Mouse (Mus musculus) common myeloid progenitor, adult 5-6 weeks (primary cell): ENCODE measurements around the gene Clcc1. TPM values are rescaled to one million over a fixed set of nuclear protein-coding genes. Genes with fewer than 3 reads are reported as not detected.

Experiments used
- ATAC-seq: replicated peaks from 2 replicates; pipeline ENCODE4 v1.8.0; 2016; ENCODE audit warnings: low read depth, mild to moderate bottlenecking, moderate TSS enrichment, inconsistent platforms; ENCODE audit not compliant: poor library complexity, severe bottlenecking
- total RNA-seq: library from RNA; stranded (forward); fragments of 200-1000, 187-1606 nt; gene quantifications from 2 replicates; pipeline ENCODE4 v1.2.3, GENCODE M21; 2017

Gene Clcc1
- total RNA-seq, 1 experiment from 2014 or later = 87.6 TPM

GRCm38 (mm10) chr3:108699786-108700185, 46.1 kb downstream of the Clcc1 start:
- no peak for ATAC-seq

- no peak for ATAC-seq
These were observed 47.5 kb downstream of the Clcc1 start for GRCm38 (mm10) chr3:108701256-108701655.

GRCm38 (mm10) chr3:108702789-108703188, 49.1 kb downstream of the Clcc1 start:
- ATAC-seq = no peak

- no peak for ATAC-seq
These were observed 57.6 kb downstream of the Clcc1 start for GRCm38 (mm10) chr3:108711296-108711695.

GRCm38 (mm10) chr3:108713065-108713675, 59.5 kb downstream of the Clcc1 start:
- ATAC-seq = peak; percentile 30; the same call in 1 of the 2 replicates

GRCm38 (mm10) chr3:108714837-108715236, 61.1 kb downstream of the Clcc1 start:
- ATAC-seq = no peak

- peak; percentile 43 for ATAC-seq
These were observed 64.3 kb downstream of the Clcc1 start for GRCm38 (mm10) chr3:108717896-108718502.

DNA sequence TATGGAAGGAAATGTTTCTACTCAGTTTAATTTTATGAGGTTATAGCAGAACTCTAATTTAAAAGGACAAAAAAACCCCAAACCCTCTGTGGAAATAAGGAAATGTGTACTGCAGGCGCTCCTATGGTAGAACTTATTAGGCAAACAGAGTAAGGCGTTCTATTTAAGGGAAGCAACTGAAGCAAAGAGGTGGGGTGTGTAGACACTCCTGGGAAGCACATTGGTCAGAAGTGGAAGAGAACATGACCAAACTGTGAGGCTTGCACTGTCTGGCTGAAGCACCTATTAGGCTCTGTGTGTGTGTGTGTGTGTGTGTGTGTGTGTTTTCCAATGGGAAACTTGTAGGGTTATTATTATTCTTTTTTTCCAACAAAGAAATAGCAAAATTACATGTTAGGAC, 65.6 kb downstream of the Clcc1 start:
- ATAC-seq = no peak

GRCm38 (mm10) chr3:108719761-108720160, 66.0 kb downstream of the Clcc1 start:
- ATAC-seq = no peak

DNA sequence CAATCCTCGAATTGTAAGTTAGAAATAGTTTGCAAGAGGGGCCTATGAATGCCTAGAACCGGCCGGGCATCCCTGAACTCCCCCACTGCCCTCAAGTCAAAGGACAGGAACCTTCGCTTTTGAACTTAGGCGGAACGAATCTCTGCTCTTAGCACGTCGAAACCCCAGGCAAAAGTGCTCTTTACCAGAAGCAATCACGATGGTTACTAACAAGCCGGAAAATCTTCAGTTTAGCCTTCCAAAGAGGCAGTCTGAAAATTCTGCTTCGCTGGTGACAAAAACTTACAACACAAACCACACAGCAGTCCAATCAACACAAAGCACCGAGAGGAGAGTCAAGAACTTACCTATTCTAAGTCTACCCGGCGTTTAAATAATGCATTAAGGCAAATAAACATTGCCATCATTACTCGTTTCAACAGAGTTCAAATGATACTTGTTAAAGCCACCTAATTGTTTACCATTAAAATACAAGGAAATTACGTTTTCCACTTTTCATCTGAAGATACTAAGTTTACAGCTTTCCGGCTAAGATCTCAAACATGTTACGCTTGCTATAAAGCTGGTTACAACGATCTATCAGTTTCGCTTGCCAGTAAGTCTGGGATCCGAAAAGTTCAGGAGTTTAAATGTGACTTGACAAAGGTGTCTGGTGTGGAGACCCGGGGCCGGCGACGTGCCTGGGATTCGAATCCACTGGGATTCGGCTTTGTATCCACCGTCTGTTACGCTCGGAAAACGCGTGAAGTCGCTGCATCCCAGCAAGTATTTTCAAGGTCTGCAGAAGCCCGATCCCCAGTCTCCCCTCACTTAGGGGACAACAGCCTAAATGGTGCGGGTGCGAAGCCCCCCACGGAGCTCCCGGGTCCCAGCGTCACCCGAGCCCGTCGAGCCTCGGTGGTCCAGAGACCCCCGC, 67.6 kb downstream of the Clcc1 start:
- no peak for ATAC-seq

GRCm38 (mm10) chr3:108722036-108722872, 68.5 kb downstream of the Clcc1 start, which contains the start of gene Gpsm2:
Gene Gpsm2 (minus strand): TSS chr3:108722309.
- ATAC-seq = peak; percentile 86

GRCm38 (mm10) chr3:108726413-108726812, 72.7 kb downstream of the Clcc1 start:
- no peak for ATAC-seq

DNA sequence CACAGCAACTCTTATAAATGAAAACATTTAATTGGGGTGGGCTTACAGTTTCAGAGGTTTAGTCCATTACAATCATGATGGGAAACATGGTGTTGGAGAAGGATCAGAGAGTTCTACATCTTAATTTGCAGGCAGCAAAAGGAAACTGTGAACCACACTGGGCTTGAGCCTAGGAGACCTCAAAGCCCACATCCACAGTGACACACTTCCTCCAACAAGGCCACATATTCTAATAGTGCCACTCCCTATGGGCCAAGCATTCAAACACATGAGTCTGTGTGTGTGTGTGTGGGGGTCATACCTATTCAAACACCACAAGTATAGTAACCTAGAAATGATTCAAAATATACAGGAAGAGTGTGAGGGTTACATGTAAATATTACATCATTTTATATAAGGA, 73.6 kb downstream of the Clcc1 start:
- ATAC-seq = peak; percentile 80

DNA sequence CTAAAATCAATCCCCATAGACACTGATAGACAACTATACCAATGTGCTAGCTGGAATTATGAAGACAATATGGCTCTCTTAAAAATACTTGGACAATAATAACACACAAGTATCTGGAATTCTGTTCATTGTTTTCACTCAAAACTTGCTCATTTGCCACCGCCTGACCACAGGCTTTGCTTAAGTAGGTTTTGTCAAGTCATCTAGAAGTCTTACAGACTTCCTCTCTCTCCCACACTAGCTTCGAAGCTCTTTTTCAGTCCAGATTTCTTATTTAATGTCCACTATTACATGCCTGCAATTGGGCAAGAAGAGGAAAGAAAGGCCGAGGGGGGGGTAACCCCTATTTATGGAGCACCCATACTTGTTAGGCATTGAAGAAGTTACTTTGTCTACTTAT, 74.1 kb downstream of the Clcc1 start:
- ATAC-seq = peak; percentile 72

Other genes starting within 250 kb of the Clcc1 start
- gene Celsr2, start 238.4 kb upstream of the Clcc1 start, total RNA-seq = 0.24 and 2.7 TPM in 2 replicates
- 291 and 329 TPM in 2 replicates for gene Sars, start 208.7 kb upstream of the Clcc1 start, total RNA-seq
- not detected in 2 replicates for gene 1700013F07Rik, start 119.8 kb upstream of the Clcc1 start, total RNA-seq
- gene 5330417C22Rik, start 117.4 kb upstream of the Clcc1 start, total RNA-seq = 0.32 and 3.4 TPM in 2 replicates
- 29.2 and 33.6 TPM in 2 replicates for gene Tmem167b, start 91.4 kb upstream of the Clcc1 start, total RNA-seq
- 19.2 and 19.5 TPM in 2 replicates for gene Taf13, start 82.2 kb upstream of the Clcc1 start, total RNA-seq
- gene Wdr47, start 62.6 kb upstream of the Clcc1 start, total RNA-seq = 5.0 and 10.3 TPM in 2 replicates
- gene Gpsm2, start 68.4 kb downstream of the Clcc1 start, total RNA-seq = 25.1 and 26.1 TPM in 2 replicates
- gene Aknad1, start 85.7 kb downstream of the Clcc1 start, total RNA-seq = not detected in 2 replicates
- 32.3 and 36.5 TPM in 2 replicates for gene Stxbp3, start 186.6 kb downstream of the Clcc1 start, total RNA-seq
- gene Fndc7, start 236.1 kb downstream of the Clcc1 start, total RNA-seq = 0.37 TPM in 1 of 2 replicates, not detected in the other